Mouse (Mus musculus): ENCODE results near the gene Mfsd2b. TPM values are rescaled to one million over a fixed set of nuclear protein-coding genes. Genes with fewer than 3 reads are reported as not detected.
A peak's percentile ranks its signal among the peaks of the same experiment; 100 is the strongest.

The Mfsd2b gene
- total RNA-seq, 2 experiments from 2014 or later, result 0.81 to 1.0 TPM

DNA sequence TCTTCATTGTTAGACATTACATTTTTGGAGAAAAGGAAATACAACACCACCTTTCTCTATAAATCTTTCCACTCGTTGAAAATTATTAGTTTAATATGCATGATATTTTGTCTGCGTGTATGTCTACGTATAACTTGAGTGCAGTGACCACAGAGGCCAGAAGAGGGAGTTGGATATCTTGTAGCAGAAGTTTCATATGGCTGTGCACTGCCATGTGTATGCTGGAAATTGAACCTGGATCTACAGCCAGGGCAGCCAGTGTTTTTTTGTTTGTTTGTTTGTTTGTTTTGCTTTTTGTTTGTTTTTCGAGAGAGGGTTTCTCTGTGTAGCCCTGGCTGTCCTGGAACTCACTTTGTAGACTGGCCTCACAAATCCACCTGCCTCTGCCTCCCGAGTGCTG, 4.9 kb upstream of the Mfsd2b start:
- intact Hi-C loops (cut with DNase I), result loop anchor here (10.0 kb wide), 1 partner anchor 96 kb away; no protein-coding TSS in a partner anchor
- DNase-seq (ENCODE audit: low spot score in 2 of 2), result peak in 1 of 2 experiments; percentile 17

DNA sequence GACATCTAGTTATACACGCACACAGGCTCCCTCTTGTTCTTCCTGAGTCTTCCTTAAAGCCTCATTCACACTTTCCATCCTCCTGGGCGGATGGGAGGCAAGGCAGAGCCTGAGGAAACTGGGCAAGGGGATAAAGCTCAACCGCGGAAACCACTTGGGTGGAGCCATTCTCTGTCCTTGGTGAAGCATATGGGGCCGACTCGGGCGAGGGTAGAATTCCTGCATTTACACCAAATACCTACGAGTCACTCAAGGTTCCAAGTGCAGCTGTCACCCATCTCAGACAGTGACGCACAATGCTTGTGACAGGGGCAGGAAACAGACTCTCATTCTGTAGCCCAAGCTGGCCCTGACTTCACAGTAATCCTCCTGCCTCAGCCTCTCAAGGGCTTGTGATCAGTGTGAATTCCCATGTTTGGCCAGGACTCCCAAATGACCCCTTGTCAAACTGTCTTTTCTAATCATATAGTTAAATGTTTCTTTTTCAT, 4.2 kb upstream of the Mfsd2b start:
- DNase-seq (ENCODE audit: low spot score in 2 of 2), result no peak
- intact Hi-C loops (cut with DNase I), result loop anchor here (10.0 kb wide), 1 partner anchor 96 kb away; no protein-coding TSS in a partner anchor

DNA sequence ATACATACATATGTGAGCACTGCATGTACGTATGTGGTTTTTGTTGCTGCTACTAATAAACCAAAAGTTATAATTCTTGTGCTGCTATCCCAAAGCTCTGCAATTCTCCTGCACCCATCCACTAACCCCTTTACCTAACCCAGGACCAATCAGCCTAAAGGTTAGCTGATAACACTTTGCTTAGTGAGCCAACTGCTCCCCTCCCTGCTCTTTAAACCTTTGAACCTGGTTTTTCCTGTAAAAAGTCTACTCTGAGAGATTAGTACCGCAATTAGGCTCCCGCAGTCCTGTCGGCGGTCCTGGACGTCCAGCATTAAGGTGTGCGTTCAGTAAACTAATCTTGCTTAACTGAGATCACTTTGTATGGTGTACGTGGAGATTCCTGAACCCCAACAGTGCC, 1.5 kb upstream of the Mfsd2b start:
- DNase-seq (ENCODE audit: low spot score in 2 of 2), result no peak
- intact Hi-C loops (cut with DNase I), result loop anchor here (10.0 kb wide), 1 partner anchor 99 kb away; no protein-coding TSS in a partner anchor

DNA sequence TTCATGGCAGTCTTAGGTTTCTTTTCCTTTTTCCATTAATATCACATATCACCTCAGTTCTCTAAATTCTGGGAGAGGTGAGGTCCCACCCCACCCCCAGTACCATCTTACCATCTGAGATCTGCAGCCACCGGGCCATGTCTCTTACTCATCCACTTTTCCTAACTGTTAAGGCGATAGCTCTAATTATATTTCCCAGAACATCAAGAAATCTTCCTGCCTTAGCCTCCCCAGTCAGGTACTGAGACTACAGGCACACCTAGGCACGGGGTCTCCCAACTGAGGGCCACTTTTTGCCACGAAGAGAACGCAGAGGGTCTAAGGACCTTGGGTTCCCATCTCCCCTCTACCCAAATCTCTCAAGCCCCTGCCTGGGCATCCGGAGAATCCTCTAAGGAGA, 628 bp downstream of the Mfsd2b start:
- intact Hi-C loops (cut with DNase I), result loop anchor here (10.0 kb wide), 1 partner anchor 101 kb away; no protein-coding TSS in a partner anchor
- no peak for DNase-seq (ENCODE audit: low spot score in 2 of 2)

DNA sequence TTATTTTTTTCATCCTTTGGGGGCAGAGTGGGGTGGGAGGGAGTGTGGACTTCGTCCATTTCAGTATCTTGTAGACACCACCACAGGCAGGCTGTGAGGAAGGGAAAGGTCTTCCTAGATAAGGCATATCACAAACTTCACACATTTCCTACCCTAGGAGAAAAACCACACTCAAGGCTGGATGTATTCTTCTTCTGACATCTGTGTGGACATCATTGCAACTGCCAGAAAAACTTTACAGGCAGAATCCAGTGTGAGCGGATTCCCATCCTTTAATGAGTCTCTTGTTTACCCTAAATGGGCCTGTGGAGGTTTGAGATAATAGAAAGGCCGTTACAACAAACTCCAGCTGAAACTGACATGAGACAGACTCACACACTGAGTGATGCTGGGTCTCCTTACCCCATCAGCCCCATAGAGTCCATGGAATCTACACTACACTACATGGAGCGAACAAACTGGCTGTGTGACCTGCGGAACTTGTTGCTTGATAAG, 1.1 kb downstream of the Mfsd2b start:
- intact Hi-C loops (cut with DNase I), result loop anchor here (10.0 kb wide), 1 partner anchor 102 kb away; no protein-coding TSS in a partner anchor
- DNase-seq (ENCODE audit: low spot score in 2 of 2), result no peak

DNA sequence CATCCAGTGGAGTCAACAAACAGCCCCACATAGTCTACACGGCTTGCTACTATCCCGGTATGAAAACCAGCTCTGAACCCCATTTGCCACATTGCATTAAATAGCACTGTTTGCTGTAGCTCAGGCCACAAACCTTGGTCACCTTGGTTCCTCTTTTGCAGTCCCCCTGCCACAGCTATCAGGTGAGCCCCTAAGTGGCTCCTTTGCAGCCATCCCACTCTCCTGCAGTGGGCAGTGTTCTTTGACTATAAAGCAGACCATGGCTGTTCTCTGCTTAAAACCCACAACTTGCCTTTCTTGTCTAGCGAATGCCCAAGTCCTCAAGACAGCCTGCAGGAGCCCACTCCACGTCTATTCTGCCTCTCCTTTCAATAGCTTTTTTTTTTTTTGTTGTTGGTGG, 1.9 kb downstream of the Mfsd2b start:
- intact Hi-C loops (cut with DNase I), result loop anchor here (10.0 kb wide), 1 partner anchor 103 kb away; no protein-coding TSS in a partner anchor
- DNase-seq (ENCODE audit: low spot score in 2 of 2), result no peak

DNA sequence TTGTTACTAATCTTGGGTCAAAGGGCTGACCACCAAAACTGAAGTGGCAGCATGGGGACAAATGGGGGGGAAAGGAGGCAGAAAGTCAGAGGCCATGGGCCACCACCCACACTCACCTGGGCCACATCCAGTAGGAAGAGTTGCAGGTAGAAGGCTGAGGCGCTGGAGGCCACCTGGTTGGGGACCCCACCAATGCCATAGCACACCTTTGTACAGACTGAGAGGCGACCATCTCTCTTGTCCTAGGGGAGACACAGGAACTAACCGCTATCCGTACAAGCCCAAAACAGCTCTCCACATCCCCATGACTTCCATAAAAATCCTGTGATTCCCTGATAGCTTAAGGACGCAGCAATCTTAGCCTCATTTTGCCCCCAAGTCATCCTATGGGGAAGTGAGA, 2.9 kb downstream of the Mfsd2b start:
- intact Hi-C loops (cut with DNase I), result loop anchor here (10.0 kb wide), 1 partner anchor 104 kb away; no protein-coding TSS in a partner anchor
- no peak for DNase-seq (ENCODE audit: low spot score in 2 of 2)

DNA sequence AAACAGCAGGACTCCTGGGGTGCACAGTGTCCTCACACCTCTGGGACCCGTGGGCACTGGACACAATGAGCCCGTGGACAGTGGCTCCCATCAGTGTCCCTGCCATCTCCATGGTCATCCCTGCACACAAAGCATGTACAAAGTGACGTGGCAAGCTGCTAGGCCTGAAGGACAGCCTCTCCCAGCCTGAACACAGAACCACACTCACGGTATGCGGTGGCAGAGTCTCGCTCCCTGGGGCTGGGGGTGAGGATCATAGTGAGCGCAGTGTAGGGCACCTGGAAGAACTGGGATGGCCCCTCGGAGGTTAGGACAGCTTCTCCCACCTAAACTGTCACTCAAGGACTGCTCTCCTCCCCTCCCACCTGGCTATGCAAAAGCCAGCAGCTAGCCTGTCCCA, 5.2 kb downstream of the Mfsd2b start:
- intact Hi-C loops (cut with DNase I), result no loop called here

DNA sequence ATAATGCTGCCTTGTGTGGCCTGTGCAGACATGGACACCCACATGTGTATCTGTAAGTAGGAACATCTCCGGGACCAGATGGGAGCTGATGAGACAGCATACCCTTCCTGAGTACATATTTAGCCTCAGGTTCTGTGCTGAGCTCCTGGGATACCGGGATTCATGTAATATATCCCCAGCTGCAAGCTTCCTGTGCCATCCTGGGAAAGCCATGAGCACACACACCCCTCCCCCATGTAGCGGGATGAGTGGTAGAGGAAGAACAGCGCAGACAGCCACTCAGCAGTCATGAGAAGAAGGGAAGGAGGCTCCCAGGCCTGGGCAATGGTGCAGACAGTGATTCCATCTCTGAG, 9.8 kb downstream of the Mfsd2b start:
- peak; percentile 53 to 64 for DNase-seq (ENCODE audit: low spot score in 2 of 2)
- intact Hi-C loops (cut with DNase I), result no loop called here

More for the DNA sequence above, 5.2 kb downstream of the Mfsd2b start:
- no peak for DNase-seq (ENCODE audit: low spot score in 2 of 2)

DNA sequence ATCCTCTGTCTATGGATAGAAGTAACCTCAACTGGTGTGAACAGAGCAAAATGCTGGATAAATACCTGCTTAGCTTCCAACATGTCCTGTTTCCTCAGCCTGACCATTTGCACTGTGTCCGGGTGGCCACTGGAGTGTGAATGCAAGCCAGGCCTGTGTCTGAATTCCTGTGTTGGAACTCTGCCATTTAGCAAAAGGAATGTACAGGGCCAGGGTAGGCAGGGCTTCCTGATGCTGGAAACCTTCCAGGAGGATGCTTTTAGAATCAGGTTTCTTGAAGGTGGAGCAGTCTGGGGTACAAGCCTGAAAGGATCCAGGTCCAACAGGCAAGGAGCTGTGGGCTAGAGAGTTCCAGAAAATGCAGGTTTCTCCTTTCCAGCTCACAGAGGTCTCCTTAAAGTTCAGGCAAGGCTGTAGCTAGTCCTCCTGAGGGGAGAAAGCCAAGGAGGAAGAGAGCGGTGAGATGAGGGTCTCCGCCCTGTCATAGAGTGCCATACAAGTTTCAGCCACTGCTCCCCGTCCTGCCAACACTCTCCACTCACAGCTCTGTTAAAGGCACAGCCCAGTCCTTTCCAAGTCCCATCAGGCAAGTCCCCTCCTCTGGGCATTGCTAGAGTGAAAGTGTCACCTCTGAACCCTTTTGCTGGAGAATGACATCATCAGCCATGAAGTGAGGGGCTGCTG, 10.4 kb downstream of the Mfsd2b start:
- no peak for DNase-seq (ENCODE audit: low spot score in 2 of 2)
- intact Hi-C loops (cut with DNase I), result no loop called here

DNA sequence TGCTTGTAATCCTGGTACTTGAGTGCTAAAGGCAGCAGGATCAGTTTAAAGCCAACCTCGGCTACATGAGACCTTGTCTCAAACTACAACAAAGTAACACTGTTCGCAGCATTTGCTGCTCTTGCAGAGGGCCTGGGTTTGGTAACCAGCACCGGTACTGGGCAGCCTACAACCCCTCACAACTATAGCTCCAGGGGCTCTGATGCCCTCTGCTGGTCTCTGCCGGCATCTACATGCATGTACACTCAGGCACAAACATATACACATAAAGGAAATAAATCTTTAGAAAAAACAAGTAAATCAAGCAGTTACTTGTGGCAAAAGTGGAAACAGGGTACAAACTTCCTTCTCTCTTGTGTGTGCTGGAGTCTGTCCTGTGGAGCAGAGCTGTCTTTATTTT, 11.5 kb downstream of the Mfsd2b start:
- DNase-seq (ENCODE audit: low spot score in 2 of 2), result no peak
- intact Hi-C loops (cut with DNase I), result no loop called here

DNA sequence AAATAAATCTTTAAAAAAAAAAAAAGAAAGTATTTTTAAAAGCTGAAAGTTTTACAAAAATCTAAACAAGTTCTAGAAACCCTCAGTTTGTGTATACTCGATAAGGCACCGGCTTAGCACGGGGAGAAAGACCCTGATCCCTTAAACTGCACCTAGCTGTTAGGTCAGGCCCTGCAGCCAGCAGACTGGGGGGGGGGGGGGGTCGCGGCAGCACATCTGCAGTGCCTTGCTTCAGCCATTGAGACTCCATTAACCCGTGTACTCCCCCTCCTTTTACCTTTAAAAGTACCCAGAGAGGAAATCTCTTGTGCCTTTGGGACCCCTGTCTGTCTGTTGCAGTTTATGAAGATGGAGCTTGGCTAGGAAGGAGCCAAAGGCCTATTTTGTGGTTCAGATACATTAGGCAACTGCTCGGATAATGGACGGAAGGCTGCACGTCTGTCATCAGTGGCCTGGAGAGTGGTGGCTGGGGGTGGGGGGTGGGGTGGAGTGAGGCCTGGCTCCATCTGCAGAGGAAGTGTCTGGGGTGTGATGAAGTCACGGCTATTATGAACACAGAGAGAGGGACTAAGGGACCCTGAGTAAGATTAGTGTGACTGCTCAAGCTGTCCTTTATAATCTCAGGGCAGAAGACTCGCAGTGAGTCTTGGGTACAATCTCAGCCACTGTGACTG, 14.8 kb downstream of the Mfsd2b start:
- intact Hi-C loops (cut with DNase I), result no loop called here
- DNase-seq (ENCODE audit: low spot score in 2 of 2), result no peak

DNA sequence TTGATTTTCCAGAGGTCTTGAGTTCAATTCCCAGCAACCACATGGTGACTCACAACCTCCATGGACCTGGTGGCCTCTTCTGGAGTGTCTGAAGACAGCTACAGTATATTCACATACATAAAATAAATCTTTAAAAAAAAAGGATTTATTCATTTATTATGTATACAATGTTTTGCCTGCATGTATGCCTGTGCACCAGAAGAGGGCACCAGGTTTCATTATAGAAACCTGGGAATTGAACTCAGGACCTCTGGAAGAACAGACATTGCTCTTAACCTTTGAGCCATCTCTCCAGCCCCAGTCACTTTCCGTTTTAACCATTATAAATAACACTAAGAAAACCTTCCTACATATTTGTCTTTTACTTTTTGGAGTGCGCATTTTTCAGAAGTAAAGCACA, 17.3 kb downstream of the Mfsd2b start:
- DNase-seq (ENCODE audit: low spot score in 2 of 2), result no peak
- intact Hi-C loops (cut with DNase I), result no loop called here

DNA sequence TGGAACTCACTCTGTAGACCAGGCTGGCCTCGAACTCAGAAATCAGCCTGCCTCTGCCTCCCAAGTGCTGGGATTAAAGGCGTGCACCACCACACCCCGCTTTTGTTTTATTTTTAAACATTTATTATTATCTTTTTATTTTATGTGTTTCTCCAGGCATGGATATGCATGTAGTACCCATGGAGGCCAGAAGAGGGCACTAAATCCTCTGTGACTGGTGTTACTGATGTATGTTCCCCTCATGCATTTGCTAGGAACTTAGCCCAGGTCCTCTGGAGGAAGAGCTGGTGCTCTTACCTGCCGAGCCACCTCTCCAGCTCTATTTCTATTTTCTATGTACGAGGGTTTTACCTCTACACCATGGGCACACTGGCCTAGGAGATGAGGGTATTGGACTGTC, 18.0 kb downstream of the Mfsd2b start:
- DNase-seq (ENCODE audit: low spot score in 2 of 2), result no peak
- intact Hi-C loops (cut with DNase I), result no loop called here

DNA sequence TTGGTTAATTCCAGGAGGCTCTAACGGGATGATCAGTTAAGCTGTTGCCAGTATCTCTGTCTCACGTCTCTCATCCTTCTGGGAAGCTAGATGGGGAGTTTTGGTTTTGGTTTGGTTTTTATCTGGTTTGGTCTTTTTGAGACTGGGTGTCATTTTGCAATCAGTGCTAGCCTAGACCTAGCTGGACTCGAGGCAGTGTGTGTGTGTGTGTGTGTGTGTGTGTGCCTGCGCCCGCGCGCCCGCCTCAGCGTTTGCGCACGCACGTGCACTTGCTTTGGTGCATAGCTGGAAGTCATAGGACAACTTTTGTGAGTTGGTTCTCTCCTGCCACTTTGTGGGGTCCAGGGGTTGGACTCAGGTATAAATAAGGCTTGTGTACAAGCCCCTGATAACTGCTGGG, 30.4 kb downstream of the Mfsd2b start:
- DNase-seq (ENCODE audit: low spot score in 2 of 2), result peak in 1 of 2 experiments; percentile 25
- intact Hi-C loops (cut with DNase I), result loop anchor here (5.0 kb wide), 1 partner anchor 74 kb away; the partner anchor contains the start of gene Atad2b

DNA sequence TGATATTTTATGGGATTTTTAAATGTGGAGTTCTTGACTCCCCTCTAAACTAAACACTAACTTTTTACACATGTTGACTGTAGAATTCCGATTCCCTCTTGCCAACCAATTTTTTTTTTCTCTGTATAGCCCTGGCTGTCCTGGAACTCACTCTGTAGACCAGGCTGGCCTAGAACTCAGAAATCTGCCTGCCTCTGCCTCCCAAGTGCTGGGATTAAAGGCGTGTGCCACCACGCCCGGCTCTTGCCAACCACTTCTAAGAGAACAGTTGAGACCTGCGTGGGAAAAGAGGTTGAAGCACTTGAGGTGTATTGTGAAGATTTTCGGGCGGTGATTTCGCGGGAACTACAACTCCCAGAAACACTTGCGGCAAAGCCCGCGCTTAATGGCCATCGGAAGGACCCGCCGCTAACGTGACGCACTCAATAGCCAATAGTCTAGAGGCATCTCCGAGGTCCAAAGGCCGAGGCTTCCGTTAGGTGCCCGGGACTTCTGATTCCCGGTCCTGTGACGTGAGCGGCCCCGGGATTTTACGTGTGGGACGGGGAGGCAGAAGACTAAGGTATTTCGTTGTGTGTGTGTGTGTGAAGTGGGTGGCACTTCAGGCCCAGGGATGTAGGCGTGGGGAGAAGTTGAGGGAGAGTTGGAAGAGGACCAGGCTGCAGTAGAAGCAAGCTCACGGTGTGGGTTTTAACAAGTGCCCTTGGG, 31.1 kb downstream of the Mfsd2b start, which contains the start of gene Wdcp:
Gene Wdcp (plus strand): TSS at position 414 of the 708 bp plus-strand sequence.
- DNase-seq (ENCODE audit: low spot score in 2 of 2), result peak; percentile 91 to 92
- intact Hi-C loops (cut with DNase I), result loop anchor here (5.0 kb wide), 1 partner anchor 74 kb away; the partner anchor contains the start of gene Atad2b

DNA sequence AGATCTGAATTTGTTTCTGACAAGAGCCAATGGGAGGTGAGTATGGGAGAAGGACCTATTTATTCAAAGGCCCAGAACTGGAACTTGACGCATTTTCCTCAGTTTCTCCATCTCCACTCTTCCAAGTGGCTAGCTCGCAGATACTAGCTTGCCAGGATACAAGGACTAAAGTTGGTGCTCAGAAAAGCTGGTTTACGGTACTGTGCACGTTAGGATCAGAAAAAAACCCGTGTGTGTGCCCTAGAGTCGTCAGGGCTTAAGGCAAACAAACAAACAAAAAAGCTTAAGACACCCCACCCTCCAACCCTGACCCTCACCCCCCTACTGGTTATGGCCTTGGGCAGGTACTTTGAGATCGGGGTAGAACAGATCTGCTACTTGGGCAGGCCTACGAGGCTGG, 31.7 kb downstream of the Mfsd2b start:
- intact Hi-C loops (cut with DNase I), result loop anchor here (5.0 kb wide), 1 partner anchor 75 kb away; the partner anchor contains the start of gene Atad2b
- DNase-seq (ENCODE audit: low spot score in 2 of 2), result no peak

DNA sequence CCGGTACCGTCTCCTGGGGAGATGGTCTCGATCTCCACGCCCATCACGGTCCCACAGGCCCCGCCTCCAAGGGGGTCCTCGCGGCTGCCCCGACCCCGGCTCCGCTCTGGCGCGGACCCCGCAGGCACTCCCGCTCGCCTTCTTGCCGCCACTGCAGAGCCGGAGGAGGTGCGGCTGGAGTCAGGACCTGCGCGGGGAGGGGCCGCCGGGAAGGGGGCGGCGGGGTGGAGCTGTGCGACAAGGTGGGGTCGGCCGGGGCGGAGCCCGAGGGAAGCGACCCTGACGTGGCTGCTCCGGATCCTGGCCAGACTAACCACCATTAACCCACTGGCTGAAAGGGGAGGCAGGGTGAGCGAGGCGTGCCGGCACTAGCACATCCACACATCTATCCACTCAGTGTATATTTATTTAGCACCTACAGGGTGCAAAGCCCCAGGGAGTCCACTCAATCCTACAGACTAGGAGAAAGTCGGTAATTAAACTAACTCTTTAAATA, 32.7 kb downstream of the Mfsd2b start, which contains the start of gene Fkbp1b:
Gene Fkbp1b (minus strand): TSS at position 200 of the 496 bp plus-strand sequence.
- peak in 1 of 2 experiments; percentile 38 for DNase-seq (ENCODE audit: low spot score in 2 of 2)
- intact Hi-C loops (cut with DNase I), result loop anchor here (5.0 kb wide), 1 partner anchor 76 kb away; the partner anchor contains the start of gene Atad2b

DNA sequence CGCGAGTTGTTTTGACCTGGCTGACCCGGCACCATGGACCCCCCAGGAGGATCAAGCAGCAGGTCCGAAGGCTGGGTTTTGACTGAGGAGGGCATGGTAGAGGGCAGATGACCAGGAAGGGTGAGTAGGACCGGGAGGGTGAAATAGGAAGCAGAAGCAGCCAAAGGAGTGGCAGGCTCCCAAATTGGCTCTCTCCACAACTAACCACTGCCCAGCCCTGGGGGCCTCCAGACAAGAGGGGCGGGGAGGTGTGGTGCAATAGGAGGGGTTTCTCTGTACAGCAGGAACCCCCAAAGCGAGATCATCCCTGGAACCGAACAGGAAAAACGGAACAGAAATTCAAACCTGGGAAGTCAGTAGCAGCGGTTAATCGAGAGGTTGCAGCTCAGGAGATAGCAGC, 33.4 kb downstream of the Mfsd2b start:
- intact Hi-C loops (cut with DNase I), result loop anchor here (5.0 kb wide), 1 partner anchor 77 kb away; the partner anchor contains the start of gene Atad2b
- no peak for DNase-seq (ENCODE audit: low spot score in 2 of 2)

Data from left cerebral cortex, postnatal 14 days (tissue).